Mouse (Mus musculus) lung, postnatal 25 days (tissue): ENCODE data around the gene H2-D1.
"Not testable (repeated sequence)": the region's sequence is repeated elsewhere in the genome, so short reads cannot be mapped to it uniquely, and the experiment has no call there.

Experiments
- DNase-seq: peaks from one replicate; pipeline ENCODE4 v3.0.0; 2022; ENCODE audit warnings: low spot score

Gene H2-D1

GRCm38 (mm10) chr17:35303756-35304350, 41.3 kb downstream of the H2-D1 start:
- DNase-seq = no peak

GRCm38 (mm10) chr17:35304478-35304877, 41.9 kb downstream of the H2-D1 start:
- DNase-seq = no peak

DNA sequence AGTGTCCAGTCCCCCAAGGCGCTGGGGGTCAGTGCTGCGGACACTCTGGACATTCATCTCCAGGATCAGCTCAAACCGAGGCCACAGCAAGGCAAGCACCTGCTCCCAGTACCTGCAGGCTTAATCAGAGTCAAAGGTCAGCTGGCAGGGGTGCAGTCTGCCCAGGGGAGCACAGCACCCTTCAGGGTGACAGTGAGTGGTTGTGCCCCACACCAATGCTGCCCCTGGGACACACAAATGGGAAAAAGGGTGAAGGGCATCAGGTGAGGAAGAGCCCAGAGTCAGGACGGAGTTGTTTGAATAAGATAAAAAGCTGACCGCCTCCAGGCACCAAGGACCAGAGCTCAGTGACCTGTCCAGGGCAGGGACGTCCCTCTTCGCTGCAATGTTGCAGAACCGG, 42.4 kb downstream of the H2-D1 start:
- DNase-seq = not testable (repeated sequence)
